Mouse (Mus musculus) neural tube, embryonic 11.5 days (tissue): Measurements from ENCODE around the gene Map1lc3a. TPM values are rescaled to one million over a fixed set of nuclear protein-coding genes. Genes with fewer than 3 reads are reported as not detected.

Experiments used
- polyA plus RNA-seq: library from polyadenylated mRNA; unstranded; fragments of >200 nt; fragmentation: Nextera tagmentation; extraction: Ambion mirVana; gene quantifications from 2 replicates; pipeline ENCODE4 v1.2.1, GENCODE M21; 2014

Map1lc3a gene
- polyA plus RNA-seq, 1 experiment from 2014 or later, result 191 TPM

Other genes starting within 250 kb of the Map1lc3a start
- 85.1 and 90.5 TPM in 2 replicates for gene Ahcy, start 201.8 kb upstream of the Map1lc3a start, polyA plus RNA-seq
- gene Itch, start 142.8 kb upstream of the Map1lc3a start, polyA plus RNA-seq, result 54.7 and 56.7 TPM in 2 replicates
- gene Dynlrb1, start 39.8 kb upstream of the Map1lc3a start, polyA plus RNA-seq, result 515 and 522 TPM in 2 replicates
- gene Pigu, start 81.1 kb downstream of the Map1lc3a start, polyA plus RNA-seq, result 56.1 and 58.0 TPM in 2 replicates
- 94.0 and 104 TPM in 2 replicates for gene Trp53inp2, start 104.8 kb downstream of the Map1lc3a start, polyA plus RNA-seq
- 33.7 and 34.7 TPM in 2 replicates for gene Ncoa6, start 197.6 kb downstream of the Map1lc3a start, polyA plus RNA-seq
- gene Acss2, start 241.7 kb downstream of the Map1lc3a start, polyA plus RNA-seq, result 22.0 and 28.8 TPM in 2 replicates
- 14.4 and 17.1 TPM in 2 replicates for gene Ggt7, start 241.9 kb downstream of the Map1lc3a start, polyA plus RNA-seq